ENCODE assay signal across 8 mouse cellular contexts in genomic region chr16:90458899-90459610, GRCm38 (mm10).
DNase-seq lines count a peak whose midpoint lies in the region; ATAC-seq and TF ChIP-seq lines count a peak whose summit lies in the region.

No protein-coding gene starts in this region.

- peaks cover 15% of the 10 kb centered on the region; the same call in 1 of the 2 replicates for H3K36me3 ChIP-seq in forebrain, embryonic 15.5 days
- H3K36me3 ChIP-seq in hindbrain, embryonic 15.5 days, result peaks cover 4% of the 10 kb centered on the region; the same call in 1 of the 2 replicates
- H3K36me3 ChIP-seq in midbrain, embryonic 11.5 days (ENCODE audit: control insufficient read depth, insufficient read depth, low read length), result peaks cover 7% of the 10 kb centered on the region; the same call in 1 of the 2 replicates
- H3K36me3 ChIP-seq in thymus, adult 2 months (ENCODE audit: control insufficient read depth, insufficient read depth, low read length), result no peaks in the 10 kb centered on the region

- H3K4me3 ChIP-seq in forebrain, embryonic 15.5 days, result no peak overlapping the region
- H3K4me3 ChIP-seq in hindbrain, embryonic 15.5 days, result no peak overlapping the region
- no peak overlapping the region for H3K4me3 ChIP-seq in midbrain, embryonic 11.5 days (ENCODE audit: low read depth, low read length)
- H3K4me3 ChIP-seq in thymus, adult 2 months (ENCODE audit: control insufficient read depth, insufficient read depth, low read length), result no peak overlapping the region

- intact Hi-C loops in left cerebral cortex, postnatal 25 days (cut with DNase I), result no loop called here

- ATAC-seq in forebrain, embryonic 15.5 days (replicated peaks), result 0 out of 2 replicates have a peak, but pooled peaks have one; percentile 47
- no peak; the same call in 1 of the 2 replicates for ATAC-seq in hindbrain, embryonic 15.5 days (ENCODE audit: low FRiP score, low read depth)
- ATAC-seq in midbrain, embryonic 11.5 days (ENCODE audit: low FRiP score), result peak; percentile 80

- H3K27me3 ChIP-seq in forebrain, embryonic 15.5 days, result no peaks in the 10 kb centered on the region
- H3K27me3 ChIP-seq in hindbrain, embryonic 15.5 days, result no peaks in the 10 kb centered on the region
- H3K27me3 ChIP-seq in midbrain, embryonic 11.5 days (ENCODE audit: control insufficient read depth, insufficient read depth, low read length), result no peaks in the 10 kb centered on the region
- no peaks in the 10 kb centered on the region for H3K27me3 ChIP-seq in thymus, adult 2 months (ENCODE audit: control insufficient read depth, insufficient read depth, low read length)

- H3K4me1 ChIP-seq in forebrain, embryonic 15.5 days, result peaks cover 13% of the 10 kb centered on the region
- peaks cover 10% of the 10 kb centered on the region; the same call in 1 of the 2 replicates for H3K4me1 ChIP-seq in hindbrain, embryonic 15.5 days (replicated peaks)
- H3K4me1 ChIP-seq in midbrain, embryonic 11.5 days (ENCODE audit: control insufficient read depth, insufficient read depth, low read length), result peaks cover 9% of the 10 kb centered on the region; the same call in 1 of the 2 replicates
- H3K4me1 ChIP-seq in thymus, adult 2 months (replicated peaks; ENCODE audit: control insufficient read depth, insufficient read depth, low read length), result peaks cover 3% of the 10 kb centered on the region; the same call in 1 of the 2 replicates

- H3K9me3 ChIP-seq in forebrain, embryonic 15.5 days, result no peaks in the 10 kb centered on the region
- H3K9me3 ChIP-seq in hindbrain, embryonic 15.5 days, result no peaks in the 10 kb centered on the region
- H3K9me3 ChIP-seq in midbrain, embryonic 11.5 days (ENCODE audit: control insufficient read depth, low read length), result no peaks in the 10 kb centered on the region

- H3K27ac ChIP-seq in forebrain, embryonic 15.5 days (replicated peaks), result 0 out of 2 replicates have a peak overlapping the region, but pooled peaks have one; percentile 9
- H3K27ac ChIP-seq in hindbrain, embryonic 15.5 days (replicated peaks), result peak overlapping the region; percentile 60
- no peak overlapping the region for H3K27ac ChIP-seq in midbrain, embryonic 11.5 days (ENCODE audit: low read depth, low read length)
- H3K27ac ChIP-seq in thymus, adult 2 months (ENCODE audit: control insufficient read depth, insufficient read depth, low read length), result no peak overlapping the region

- no peak overlapping the region for H3K4me2 ChIP-seq in forebrain, embryonic 15.5 days (replicated peaks)
- H3K4me2 ChIP-seq in hindbrain, embryonic 15.5 days, result no peak overlapping the region
- no peak overlapping the region for H3K4me2 ChIP-seq in midbrain, embryonic 11.5 days

- DNase-seq in adrenal gland, postnatal 10 days, result peak; percentile 39
- DNase-seq in adrenal gland, adult 8-10 months, result no peak
- peak; percentile 92 for DNase-seq in midbrain, embryonic 11.5 days (ENCODE audit: low spot score, missing footprints)
- no peak for DNase-seq in left cerebral cortex, postnatal 25 days (ENCODE audit: low spot score in 2 of 2)
- DNase-seq in cerebellum, adult 9-10 months, result no peak
- no peak for DNase-seq in thymus, adult 2 months

- TF ChIP-seq CTCF in thymus, adult 2 months (IDR thresholded peaks at IDR 0.05; ENCODE audit: borderline replicate concordance, control insufficient read depth, extremely low read depth, insufficient read depth, low read length, poor library complexity), result no peak

- 14% methylated on average over 11 of the region's 11 CpGs for WGBS in forebrain, embryonic 15.5 days
- WGBS in hindbrain, embryonic 15.5 days, result 27% methylated on average over 11 of the region's 11 CpGs
- WGBS in midbrain, embryonic 11.5 days, result 30% methylated on average over 11 of the region's 11 CpGs
- WGBS in thymus, adult 2 months, result 43% methylated on average over 11 of the region's 11 CpGs

- TF ChIP-seq POLR2A in thymus, adult 2 months (IDR thresholded peaks at IDR 0.05; ENCODE audit: control insufficient read depth, extremely low read depth, insufficient read depth, low read length, poor library complexity), result no peak

- no peak overlapping the region for H3K9ac ChIP-seq in forebrain, embryonic 15.5 days (replicated peaks)
- H3K9ac ChIP-seq in hindbrain, embryonic 15.5 days, result no peak overlapping the region
- H3K9ac ChIP-seq in midbrain, embryonic 11.5 days (ENCODE audit: low read length), result no peak overlapping the region

Comparison
In these comparisons a context has a peak if more than half of its experiments do, and no peak if none do; other contexts are left out.
1. DNase-seq: peak in adrenal gland, postnatal 10 days (single experiment) and midbrain, embryonic 11.5 days (single experiment); none in adrenal gland, adult 8-10 months (single experiment), left cerebral cortex, postnatal 25 days (0 of 2), cerebellum, adult 9-10 months (single experiment) and thymus, adult 2 months (single experiment).
2. H3K27ac ChIP-seq: peak in forebrain, embryonic 15.5 days (single experiment) and hindbrain, embryonic 15.5 days (single experiment); none in midbrain, embryonic 11.5 days (single experiment) and thymus, adult 2 months (single experiment).